Mouse (Mus musculus) left cerebral cortex, adult 8-10 months (tissue): Measurements from ENCODE around the gene Dpy19l1. TPM values are rescaled to one million over a fixed set of nuclear protein-coding genes. Genes with fewer than 3 reads are reported as not detected.

Experiments
- DNase-seq, 2 experiments: peaks; one replicate each; pipeline ENCODE4 v3.0.0; 2022; ENCODE audit warnings: low spot score in 2 of 2
- total RNA-seq, 4 experiments: library from RNA; stranded (reverse); gene quantifications; 2 replicates each; pipeline ENCODE4 v1.2.4; 2022

The Dpy19l1 gene
- total RNA-seq, result 10 to 100 TPM; 80.2 to 89.8 (median 88.1) TPM

DNA sequence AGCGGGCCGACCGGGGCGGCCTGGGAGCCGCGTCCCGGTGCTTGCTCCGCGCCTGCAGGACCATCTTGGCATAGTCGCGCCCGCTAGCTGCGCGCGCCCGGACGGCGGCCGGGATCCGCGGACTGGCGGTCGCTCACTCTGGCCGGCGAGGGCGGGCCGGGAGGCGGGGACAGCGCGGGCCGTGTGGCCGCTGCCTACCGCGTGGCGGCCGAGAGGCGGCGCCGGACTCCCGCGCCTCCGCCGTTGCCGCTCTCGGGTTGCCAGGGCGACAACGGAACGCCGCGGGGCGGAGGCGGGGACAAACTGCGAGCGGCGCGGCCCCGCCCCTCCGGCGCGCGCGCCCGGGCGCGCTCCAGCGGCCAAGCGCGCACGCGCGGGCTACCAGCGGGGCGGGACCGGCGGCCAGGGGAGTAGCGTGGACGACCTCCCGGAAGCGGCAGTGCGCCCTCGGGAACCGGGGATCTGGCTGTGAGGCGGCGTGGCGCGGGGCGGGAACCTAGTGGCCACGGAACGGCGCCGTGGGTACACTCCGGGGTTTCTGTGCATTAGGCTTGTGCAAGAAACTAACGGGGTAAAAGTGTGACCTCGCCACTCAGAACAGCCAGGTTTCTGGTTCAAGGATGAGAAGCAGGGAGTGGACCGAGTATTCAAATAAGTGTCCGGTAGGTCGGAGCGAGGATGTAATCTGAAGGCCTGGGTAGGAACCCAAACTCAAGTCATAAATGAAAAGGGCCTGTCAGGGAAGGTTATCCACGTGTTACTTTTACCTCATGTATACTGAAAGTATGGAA is at the start of gene Dpy19l1:
Gene Dpy19l1 (minus strand): TSS at position 74 of the 791 bp plus-strand sequence.
- DNase-seq, result peak; percentile 69 to 88

GRCm38 (mm10) chr9:24538159-24538558 is 35.2 kb upstream of the Dpy19l1 start:
- DNase-seq, result no peak

GRCm38 (mm10) chr9:24516575-24517139 is 13.7 kb upstream of the Dpy19l1 start:
- DNase-seq, result peak; percentile 55 to 75

GRCm38 (mm10) chr9:24514078-24514469 is 11.1 kb upstream of the Dpy19l1 start:
- DNase-seq, result no peak

- no peak for DNase-seq
These were observed 10.5 kb upstream of the Dpy19l1 start for GRCm38 (mm10) chr9:24513290-24514077.

DNA sequence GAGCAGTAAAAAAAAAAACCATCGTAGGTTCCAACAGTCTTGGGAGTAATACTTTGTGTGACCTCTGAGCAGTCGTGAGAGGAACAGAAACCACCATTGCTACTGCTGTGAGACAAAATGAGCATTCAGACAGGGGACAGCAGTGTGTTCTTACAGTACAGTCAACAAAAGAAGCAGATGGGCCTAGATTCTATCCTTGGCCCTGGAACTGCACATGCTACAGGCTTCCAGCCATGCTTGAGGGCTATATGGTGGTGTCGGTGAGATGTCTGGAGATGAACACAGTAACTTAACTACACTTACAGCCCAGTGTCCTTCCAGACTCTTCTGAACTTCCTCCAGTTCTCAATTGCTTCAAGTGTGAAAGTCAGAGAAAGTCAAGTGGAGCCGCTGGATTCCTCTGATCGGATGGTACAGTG is 9.2 kb upstream of the Dpy19l1 start:
- DNase-seq, result no peak

DNA sequence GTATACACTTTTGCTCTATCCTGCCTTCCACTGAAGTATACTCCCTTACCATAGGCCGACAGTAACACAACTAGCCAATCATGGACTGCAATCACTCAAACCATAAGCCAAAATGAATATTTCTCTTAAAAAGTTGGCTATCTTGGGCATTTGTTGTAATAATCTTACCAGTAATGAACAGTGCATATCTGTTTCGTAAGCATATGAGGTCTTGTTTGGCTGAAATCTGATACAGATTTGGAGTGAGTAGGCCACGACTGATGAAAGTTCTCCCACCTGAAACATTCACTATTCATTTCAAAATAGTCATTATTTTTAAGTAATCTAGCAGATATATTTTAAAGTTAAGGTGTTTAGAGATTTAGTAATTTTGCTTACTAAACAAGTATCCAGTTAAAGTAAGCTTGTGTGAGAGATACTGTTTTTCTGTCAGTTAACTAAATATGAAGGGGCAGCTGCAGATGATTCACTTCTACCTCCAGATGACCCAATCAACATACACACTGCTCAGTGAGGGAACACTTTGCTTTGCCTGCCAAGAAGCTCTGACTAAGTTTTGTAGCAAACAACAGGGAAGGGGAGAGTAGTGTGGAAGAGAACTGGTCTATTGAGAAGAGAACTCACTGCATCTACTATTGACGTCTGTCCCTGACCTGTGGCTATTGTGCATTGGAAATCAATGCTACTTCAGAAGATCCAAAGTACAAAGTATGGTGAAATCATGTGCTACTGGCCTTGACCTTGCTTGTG is 8.6 kb upstream of the Dpy19l1 start:
- DNase-seq, result no peak

DNA sequence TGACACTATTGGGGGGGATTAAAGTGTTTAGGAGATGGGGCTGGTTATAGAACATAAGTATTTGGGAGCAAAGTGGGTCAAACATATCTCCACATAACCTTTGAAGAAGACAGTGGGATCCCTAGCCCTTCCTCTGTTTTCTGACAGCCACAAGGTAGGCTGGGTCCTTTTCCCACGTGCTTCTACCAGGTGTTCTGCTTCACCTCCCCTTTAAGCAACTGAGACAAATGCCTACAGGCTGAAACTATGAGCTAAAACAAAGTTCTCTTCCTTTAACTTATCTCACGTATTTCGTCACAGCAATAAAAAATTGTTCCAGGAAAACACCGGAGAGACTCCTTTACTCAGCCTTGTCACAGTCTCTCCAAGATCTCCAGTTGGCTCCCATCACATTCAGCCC is 5.9 kb upstream of the Dpy19l1 start:
- no peak for DNase-seq

DNA sequence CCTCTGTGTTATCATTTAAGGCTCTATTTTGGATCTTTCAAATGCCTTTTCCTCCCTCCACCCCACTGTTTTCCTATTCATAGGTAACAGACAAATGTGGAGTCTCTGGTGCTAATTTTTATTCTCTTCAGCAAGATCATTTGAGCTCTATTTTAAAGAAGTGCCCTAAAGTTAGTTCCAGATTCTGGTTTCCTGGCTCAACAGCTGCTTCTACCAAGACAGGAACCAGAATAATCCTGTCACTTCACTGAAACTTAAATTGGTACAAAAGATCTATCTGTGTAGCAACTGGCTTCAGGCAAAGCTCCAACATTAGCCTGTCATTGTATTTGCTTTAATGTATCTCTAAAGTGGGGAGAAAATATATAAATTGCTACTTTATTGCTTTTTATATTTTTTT is 3.6 kb upstream of the Dpy19l1 start:
- DNase-seq, result no peak

GRCm38 (mm10) chr9:24505017-24505763 is 2.2 kb upstream of the Dpy19l1 start:
- no peak for DNase-seq

GRCm38 (mm10) chr9:24504381-24504780 is 1.4 kb upstream of the Dpy19l1 start:
- no peak for DNase-seq

- no peak for DNase-seq
These were observed 899 bp upstream of the Dpy19l1 start for GRCm38 (mm10) chr9:24503858-24504219.

GRCm38 (mm10) chr9:24502571-24503004 is 352 bp downstream of the Dpy19l1 start:
- DNase-seq, result peak; percentile 22 to 41

DNA sequence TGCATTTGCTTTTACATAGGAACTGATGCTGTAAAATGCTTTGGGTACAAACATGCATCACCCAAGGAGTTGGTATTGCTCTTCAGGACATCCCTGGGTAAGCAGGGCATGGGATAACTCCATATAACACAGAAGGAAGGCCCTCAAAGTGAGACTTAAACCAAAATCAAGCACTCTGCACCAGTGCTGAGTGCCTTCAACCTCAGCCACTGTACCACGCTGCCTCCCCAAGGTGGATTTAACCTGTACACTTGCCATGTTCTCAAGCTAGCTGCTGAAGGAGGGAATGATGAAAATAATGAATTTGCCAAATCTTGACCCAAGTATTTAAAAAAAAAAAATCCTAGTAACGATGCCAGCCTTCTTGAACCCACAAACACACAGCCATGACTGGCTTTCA is 1.3 kb downstream of the Dpy19l1 start:
- no peak for DNase-seq

GRCm38 (mm10) chr9:24496226-24496625 is 6.7 kb downstream of the Dpy19l1 start:
- no peak for DNase-seq

DNA sequence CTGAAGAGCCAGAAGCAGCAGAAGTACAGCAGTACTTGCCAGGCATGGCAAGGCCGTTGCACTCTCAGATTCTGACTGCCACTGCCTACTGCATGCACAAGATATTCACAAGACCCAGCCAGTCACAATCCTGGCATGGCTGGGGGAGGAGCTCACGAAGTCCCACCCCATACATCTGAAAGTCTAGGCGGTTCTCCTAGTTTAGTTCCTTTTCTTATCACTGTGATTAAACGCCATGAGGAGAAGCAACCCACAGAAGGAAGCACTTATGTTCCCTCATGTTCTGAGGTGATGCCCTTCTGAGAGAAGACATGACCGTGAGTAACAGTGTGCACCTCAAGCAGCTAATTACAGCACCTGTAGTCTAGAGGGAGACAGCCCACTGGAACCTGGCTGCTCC is 12.4 kb downstream of the Dpy19l1 start:
- no peak for DNase-seq

GRCm38 (mm10) chr9:24488425-24489104 is 14.4 kb downstream of the Dpy19l1 start:
- no peak for DNase-seq

- no peak for DNase-seq
These were observed 20.6 kb downstream of the Dpy19l1 start for GRCm38 (mm10) chr9:24482375-24482774.

GRCm38 (mm10) chr9:24477251-24477650 is 25.7 kb downstream of the Dpy19l1 start:
- DNase-seq, result no peak

DNA sequence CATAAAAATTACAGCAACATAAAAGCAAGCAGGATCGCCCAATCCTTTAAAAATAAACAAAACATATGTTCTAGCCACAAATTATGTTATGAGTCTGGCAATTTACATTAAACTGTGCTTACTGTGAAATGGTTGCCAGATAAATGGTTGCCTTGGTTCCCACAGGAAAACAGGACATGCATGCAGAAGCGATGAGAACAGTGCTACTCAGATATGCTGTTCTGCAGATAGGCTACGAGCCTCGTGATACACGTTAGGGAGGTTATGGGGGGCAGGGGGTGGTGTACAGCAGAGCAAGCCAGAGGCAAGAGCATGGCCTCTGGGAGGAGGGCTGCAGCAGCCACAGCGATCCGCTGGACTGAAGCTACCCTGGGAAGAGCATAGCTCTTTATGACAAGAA is 29.1 kb downstream of the Dpy19l1 start:
- no peak for DNase-seq
